Mouse (Mus musculus) testis, adult 2 months (tissue): ENCODE results near the gene Tcp11l1. TPM values are rescaled to one million over a fixed set of nuclear protein-coding genes. Genes with fewer than 3 reads are reported as not detected.

Experiments
- H3K27ac ChIP-seq: fragments of 200-500 bp; 2 replicates; pipeline ENCODE4 v1.5.1; 2012; ENCODE audit warnings: low read depth, low read length; ENCODE audit not compliant: control insufficient read depth, insufficient read depth
- H3K27me3 ChIP-seq: fragments of 200-500 bp; 2 replicates; pipeline ENCODE4 v1.6.1; 2012; ENCODE audit warnings: mild to moderate bottlenecking, low read length, moderate library complexity; ENCODE audit not compliant: control insufficient read depth, insufficient read depth
- H3K36me3 ChIP-seq: fragments of 200-500 bp; 2 replicates; pipeline ENCODE4 v1.6.1; 2012; ENCODE audit warnings: mild to moderate bottlenecking, low read length; ENCODE audit not compliant: control insufficient read depth, insufficient read depth
- H3K4me1 ChIP-seq: fragments of 200-500 bp; 2 replicates; pipeline ENCODE4 v1.6.1; 2012; ENCODE audit warnings: low read length; ENCODE audit not compliant: control insufficient read depth, insufficient read depth
- H3K4me3 ChIP-seq: fragments of 200-500 bp; 2 replicates; pipeline ENCODE4 v1.5.1; 2012; ENCODE audit warnings: low read depth, mild to moderate bottlenecking, low read length, moderate library complexity, mixed read lengths; ENCODE audit not compliant: control insufficient read depth
- CTCF ChIP-seq: fragments of 200-500 bp; IDR thresholded peaks from 2 replicates; pipeline ENCODE4 v1.5.1; 2012; ENCODE audit warnings: low read depth, mild to moderate bottlenecking, inconsistent platforms, low read length, moderate library complexity; ENCODE audit not compliant: control insufficient read depth, insufficient read depth, insufficient replicate concordance
- POLR2A ChIP-seq: fragments of 200-500 bp; IDR thresholded peaks from 2 replicates; pipeline ENCODE4 v1.6.1; 2012; ENCODE audit warnings: low read depth, mild to moderate bottlenecking, inconsistent platforms, low read length, moderate library complexity; ENCODE audit not compliant: control insufficient read depth
- polyA plus RNA-seq: library from polyadenylated mRNA; depleted of rRNA; stranded (reverse); fragments of >200 nt; gene quantifications from 2 replicates; pipeline ENCODE4 v1.2.3, GENCODE M21; 2012; rRNA removed

The Tcp11l1 gene
- polyA plus RNA-seq, 1 experiment = 3.0 TPM

DNA sequence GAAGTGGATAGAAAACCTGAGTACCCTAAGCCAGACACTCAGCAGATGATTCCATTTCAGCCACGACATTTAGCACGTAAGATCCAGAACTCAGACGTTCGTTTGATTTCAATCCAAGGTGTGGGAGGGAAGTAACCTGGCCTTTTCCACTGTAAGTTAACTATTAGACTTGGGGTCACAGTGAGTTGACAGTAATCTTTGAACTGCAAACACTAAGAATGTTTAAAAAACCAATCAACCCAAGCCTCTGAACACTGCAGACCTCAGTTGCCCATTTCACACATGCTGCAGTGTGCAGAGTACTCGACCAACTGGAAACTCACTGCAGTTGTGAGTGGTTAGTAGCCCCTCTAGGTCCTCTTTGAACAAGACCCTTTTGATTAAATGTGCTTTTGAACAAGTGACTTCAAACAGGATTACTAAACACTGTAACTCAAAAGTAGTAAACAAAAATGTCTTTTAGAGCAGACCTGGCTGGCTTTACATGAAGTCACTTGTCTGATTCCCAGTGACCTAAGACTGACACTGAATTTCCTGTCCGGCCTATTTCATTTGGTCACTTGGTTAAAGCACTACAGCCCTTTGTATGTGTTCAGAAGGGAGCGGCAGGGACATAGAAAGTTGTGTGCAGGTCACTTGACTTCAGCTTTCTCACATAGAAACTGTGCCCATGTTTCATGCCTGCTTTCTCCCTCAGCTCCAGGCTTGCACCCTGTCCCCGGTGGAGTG lies 48.4 kb downstream of the Tcp11l1 start:
- no peak overlapping the region for H3K4me3 ChIP-seq
- no peak overlapping the region for H3K27ac ChIP-seq
- H3K36me3 ChIP-seq = no peaks in the 10 kb centered on the region; the same call in 1 of the 2 replicates
- H3K27me3 ChIP-seq = no peaks in the 10 kb centered on the region
- TF ChIP-seq POLR2A = no peak
- no peak for TF ChIP-seq CTCF
- no peaks in the 10 kb centered on the region for H3K4me1 ChIP-seq

DNA sequence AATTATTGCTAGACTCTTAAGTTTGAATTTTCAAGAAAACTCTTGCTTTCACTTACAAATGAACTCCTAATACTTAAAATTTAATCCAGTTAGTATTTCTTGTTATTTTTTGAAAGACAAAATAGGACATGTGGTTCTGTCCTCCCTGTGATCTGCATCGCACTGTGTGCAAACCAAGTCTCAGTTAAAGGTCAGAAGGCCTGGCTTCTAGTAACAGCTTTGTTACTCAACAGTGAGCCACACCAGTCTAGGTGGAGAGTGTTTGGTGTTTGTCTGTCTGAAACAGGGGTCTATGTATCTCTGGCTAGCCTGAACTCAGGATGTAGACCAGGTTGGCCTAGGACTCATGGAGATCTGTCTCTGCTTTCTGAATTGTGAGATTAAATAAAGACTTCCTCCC lies 53.3 kb downstream of the Tcp11l1 start:
- Histone ChIP-seq H3K36me3 (peaks cover 2% of the 10 kb centered on the region; the same call in 1 of the 2 replicates), H3K27ac (no peak overlapping the region), H3K27me3 (no peaks in the 10 kb centered on the region), H3K4me3 (no peak overlapping the region), H3K4me1 (no peaks in the 10 kb centered on the region)
- TF ChIP-seq POLR2A = no peak

- H3K27me3 ChIP-seq = no peaks in the 10 kb centered on the region
- no peak overlapping the region for H3K4me3 ChIP-seq
- H3K27ac ChIP-seq = no peak overlapping the region
- no peaks in the 10 kb centered on the region for H3K36me3 ChIP-seq
- TF ChIP-seq CTCF (no peak), POLR2A (no peak)
- H3K4me1 ChIP-seq = no peaks in the 10 kb centered on the region
These were observed 95.8 kb downstream of the Tcp11l1 start for GRCm38 (mm10) chr2:104615985-104616711.

- Histone ChIP-seq H3K4me1 (no peaks in the 10 kb centered on the region), H3K36me3 (no peaks in the 10 kb centered on the region), H3K27me3 (no peaks in the 10 kb centered on the region), H3K4me3 (no peak overlapping the region), H3K27ac (no peak overlapping the region)
- TF ChIP-seq POLR2A (no peak), CTCF (no peak)
These were observed 97.2 kb downstream of the Tcp11l1 start for GRCm38 (mm10) chr2:104614786-104615185.

Other genes with a start within 250 kb of the Tcp11l1 start
- 74.8 and 81.3 TPM in 2 replicates for gene Hipk3, start 217.7 kb downstream of the Tcp11l1 start, polyA plus RNA-seq
- 13.8 and 14.8 TPM in 2 replicates for gene Cstf3, start 121.6 kb downstream of the Tcp11l1 start, polyA plus RNA-seq
- 3.5 and 4.9 TPM in 2 replicates for gene Pin1rt1, start 4.2 kb upstream of the Tcp11l1 start, polyA plus RNA-seq
- 0.74 and 1.5 TPM in 2 replicates for gene Depdc7, start 30.7 kb upstream of the Tcp11l1 start, polyA plus RNA-seq
- 6.0 and 7.9 TPM in 2 replicates for gene Qser1, start 104.6 kb upstream of the Tcp11l1 start, polyA plus RNA-seq
- gene Prrg4, start 137.7 kb upstream of the Tcp11l1 start, polyA plus RNA-seq = 0.08 and 0.17 TPM in 2 replicates
- 27.0 and 28.0 TPM in 2 replicates for gene Ccdc73, start 155.6 kb upstream of the Tcp11l1 start, polyA plus RNA-seq